Mouse (Mus musculus) bone marrow, adult 2 months (tissue): ENCODE measurements around the gene Pde6b. TPM values are rescaled to one million over a fixed set of nuclear protein-coding genes. Genes with fewer than 3 reads are reported as not detected.

Experiments used
- H3K27ac ChIP-seq: fragments of 200-500 bp; 2 replicates; pipeline ENCODE4 v1.5.1; 2012; ENCODE audit warnings: low read depth, mild to moderate bottlenecking, control low read depth, inconsistent platforms, low read length; ENCODE audit not compliant: control insufficient read depth, poor library complexity, insufficient read depth
- H3K4me1 ChIP-seq: fragments of 200-500 bp; 2 replicates; pipeline ENCODE4 v1.6.1; 2011; ENCODE audit warnings: low read length; ENCODE audit not compliant: control insufficient read depth, insufficient read depth
- H3K4me3 ChIP-seq: fragments of 200-500 bp; replicated peaks from 2 replicates; pipeline ENCODE3; 2011; ENCODE audit warnings: mild to moderate bottlenecking, low read depth, low read length, control low read depth; ENCODE audit not compliant: control insufficient read depth
- CTCF ChIP-seq: fragments of 200-500 bp; IDR thresholded peaks from 2 replicates; pipeline ENCODE4 v1.5.1; 2011; ENCODE audit warnings: low read length, control low read depth; ENCODE audit not compliant: control insufficient read depth, insufficient read depth
- POLR2A ChIP-seq: fragments of 200-500 bp; IDR thresholded peaks from 2 replicates; pipeline ENCODE4 v1.6.1; 2011; ENCODE audit warnings: low read depth, mild to moderate bottlenecking, control low read depth, low read length, borderline replicate concordance; ENCODE audit not compliant: control insufficient read depth
- WGBS: fragments of 180-500 bp; shearing (Covaris S2); methylation state at CpG from one replicate; pipeline ENCODE4 v1.1.7; 2018; 5-methylcytosine and 5-hydroxymethylcytosine counted together
- polyA plus RNA-seq: library from polyadenylated mRNA; stranded (reverse); fragments of >200 nt; gene quantifications from 2 replicates; pipeline ENCODE4 v1.2.4, GENCODE M21; 2011; ENCODE audit warnings: low replicate concordance; ENCODE audit not compliant: missing spikeins, insufficient read depth, insufficient read length

Gene Pde6b
- polyA plus RNA-seq, 1 experiment = not detected

- no peak overlapping the region for H3K4me3 ChIP-seq
- WGBS = 38% methylated on average over 2 of the region's 2 CpGs
- no peaks in the 10 kb centered on the region for H3K4me1 ChIP-seq
- no peak overlapping the region for H3K27ac ChIP-seq
- TF ChIP-seq POLR2A (no peak), CTCF (no peak)
Observed at GRCm38 (mm10) chr5:108414711-108415110, 26.5 kb downstream of the Pde6b start.

- Histone ChIP-seq H3K27ac (no peak overlapping the region), H3K4me1 (no peaks in the 10 kb centered on the region), H3K4me3 (no peak overlapping the region)
- no peak for TF ChIP-seq CTCF
- no peak for TF ChIP-seq POLR2A
- WGBS = 77% methylated on average over 3 of the region's 3 CpGs
Observed at GRCm38 (mm10) chr5:108422741-108423140, 34.5 kb downstream of the Pde6b start.

DNA sequence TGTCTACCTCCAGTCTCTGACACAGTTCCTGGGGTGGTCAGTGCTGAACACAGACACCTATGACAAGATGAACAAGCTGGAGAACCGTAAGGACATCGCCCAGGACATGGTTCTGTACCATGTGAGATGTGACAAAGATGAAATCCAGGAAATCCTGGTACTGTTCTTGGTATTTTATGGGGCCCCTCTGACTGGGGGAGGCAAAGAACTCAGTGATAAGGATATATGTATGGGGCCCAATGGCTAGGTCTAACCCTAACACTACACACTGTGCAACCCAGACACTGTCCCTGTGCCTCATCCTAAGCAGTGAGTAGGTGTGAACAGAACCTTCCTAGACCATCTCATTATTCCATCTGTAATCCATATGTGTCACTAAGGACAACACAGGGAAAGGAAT is 35.2 kb downstream of the Pde6b start:
- H3K27ac ChIP-seq = no peak overlapping the region
- no peak for TF ChIP-seq CTCF
- TF ChIP-seq POLR2A = no peak
- 85% methylated on average over 2 of the region's 2 CpGs for WGBS
- H3K4me1 ChIP-seq = no peaks in the 10 kb centered on the region
- H3K4me3 ChIP-seq = no peak overlapping the region

- H3K27ac ChIP-seq = no peak overlapping the region
- H3K4me1 ChIP-seq = no peaks in the 10 kb centered on the region
- WGBS = 52% methylated on average over 1 of the region's 1 CpGs
- TF ChIP-seq CTCF = peak; percentile 64
- no peak for TF ChIP-seq POLR2A
- no peak overlapping the region for H3K4me3 ChIP-seq
Observed at GRCm38 (mm10) chr5:108427186-108427585, 39.0 kb downstream of the Pde6b start.

DNA sequence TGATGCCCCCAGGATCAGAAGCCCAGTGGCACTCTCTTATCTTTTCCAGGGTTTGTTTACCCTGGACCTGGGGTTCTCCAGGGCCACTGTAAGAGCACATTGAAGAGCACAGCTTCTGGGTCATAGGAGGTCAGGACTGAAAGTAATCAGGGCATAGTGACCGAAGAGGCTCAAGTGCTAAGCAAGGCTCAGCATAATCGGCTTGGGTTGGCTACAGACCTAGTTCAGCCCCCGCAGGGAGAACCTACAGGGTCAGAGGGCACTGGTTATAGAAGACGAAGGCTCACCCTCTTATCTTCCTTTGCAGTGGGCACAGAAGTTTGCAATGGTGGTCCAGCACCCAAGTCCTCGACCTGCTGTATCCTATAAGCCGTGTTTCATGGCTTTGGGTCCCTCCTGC is 43.0 kb downstream of the Pde6b start:
- WGBS = 87% methylated on average over 6 of the region's 6 CpGs
- no peak overlapping the region for H3K27ac ChIP-seq
- H3K4me1 ChIP-seq = peaks cover 2% of the 10 kb centered on the region
- H3K4me3 ChIP-seq = no peak overlapping the region
- no peak for TF ChIP-seq POLR2A
- TF ChIP-seq CTCF = no peak

DNA sequence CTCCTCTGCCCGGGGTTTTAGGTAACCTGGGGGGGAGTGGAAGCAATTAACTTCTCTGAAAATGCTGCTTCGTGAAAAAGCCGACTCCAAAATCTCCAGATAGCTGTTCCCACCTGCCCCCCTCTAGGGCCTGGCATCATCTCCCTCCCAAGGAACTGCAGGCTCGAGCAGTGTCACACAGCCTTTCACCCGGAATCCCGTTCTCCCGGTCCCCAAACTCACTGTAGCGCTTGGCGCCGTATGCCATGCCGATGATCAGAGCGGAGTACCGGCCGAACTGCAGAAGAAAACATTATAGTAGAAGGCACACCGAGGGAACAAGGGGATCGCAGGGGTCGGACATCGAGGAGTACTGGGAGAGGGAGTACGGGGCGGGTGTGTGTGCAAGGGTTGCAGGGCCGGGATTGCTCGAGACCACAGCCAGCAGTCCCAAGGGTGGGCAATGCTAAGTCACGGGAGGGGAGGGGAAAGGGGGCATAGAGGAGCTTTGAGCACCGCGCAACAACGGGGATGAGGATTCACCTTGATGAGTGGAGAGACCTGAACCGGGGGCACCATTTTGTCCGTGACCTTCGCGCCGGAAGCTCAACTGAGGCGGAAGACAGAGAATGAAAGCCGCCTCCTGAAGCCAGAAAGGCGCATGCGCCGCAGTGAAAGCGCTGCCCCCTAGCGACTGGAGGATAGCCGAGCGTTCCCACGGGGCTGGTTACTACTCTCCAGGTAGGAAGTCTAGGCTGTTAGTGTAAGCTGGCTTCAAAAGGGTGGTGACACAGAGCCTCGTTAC is 45.8 kb downstream of the Pde6b start, which contains the start of gene Atp5k:
Gene Atp5k (minus strand): TSS at position 645 of the 784 bp plus-strand sequence.
- H3K4me1 ChIP-seq = peaks cover 2% of the 10 kb centered on the region
- H3K27ac ChIP-seq = 0 out of 2 replicates have a peak within 1 kb of the TSS, but pooled peaks have one; percentile 1
- H3K4me3 ChIP-seq = peak within 1 kb of the TSS; percentile 87
- TF ChIP-seq CTCF (peak; percentile 84), POLR2A (peak; percentile 53; the same call in 1 of the 2 replicates)
- WGBS = 1% methylated on average over 42 of the region's 42 CpGs

GRCm38 (mm10) chr5:108436101-108436500 is 47.9 kb downstream of the Pde6b start:
- WGBS = 74% methylated on average over 2 of the region's 2 CpGs
- TF ChIP-seq CTCF = no peak
- no peak for TF ChIP-seq POLR2A

GRCm38 (mm10) chr5:108446973-108447372 is 58.8 kb downstream of the Pde6b start:
- Histone ChIP-seq H3K4me3 (no peak overlapping the region), H3K4me1 (peaks cover 4% of the 10 kb centered on the region), H3K27ac (no peak overlapping the region)
- TF ChIP-seq CTCF (no peak), POLR2A (no peak)
- 30% methylated on average over 3 of the region's 3 CpGs for WGBS

More at GRCm38 (mm10) chr5:108436101-108436500, 47.9 kb downstream of the Pde6b start:
- peaks cover 2% of the 10 kb centered on the region for H3K4me1 ChIP-seq
- no peak overlapping the region for H3K27ac ChIP-seq
- no peak overlapping the region for H3K4me3 ChIP-seq

- Histone ChIP-seq H3K4me1 (peaks cover 4% of the 10 kb centered on the region), H3K4me3 (peak overlapping the region; percentile 57), H3K27ac (peak overlapping the region; percentile 43; the same call in 1 of the 2 replicates)
- 58% methylated on average over 7 of the region's 7 CpGs for whole genome bisulfite sequencing
- TF ChIP-seq CTCF (no peak), POLR2A (no peak)
Observed at GRCm38 (mm10) chr5:108447857-108448256, 59.7 kb downstream of the Pde6b start.
